In the genomic region with DNA sequence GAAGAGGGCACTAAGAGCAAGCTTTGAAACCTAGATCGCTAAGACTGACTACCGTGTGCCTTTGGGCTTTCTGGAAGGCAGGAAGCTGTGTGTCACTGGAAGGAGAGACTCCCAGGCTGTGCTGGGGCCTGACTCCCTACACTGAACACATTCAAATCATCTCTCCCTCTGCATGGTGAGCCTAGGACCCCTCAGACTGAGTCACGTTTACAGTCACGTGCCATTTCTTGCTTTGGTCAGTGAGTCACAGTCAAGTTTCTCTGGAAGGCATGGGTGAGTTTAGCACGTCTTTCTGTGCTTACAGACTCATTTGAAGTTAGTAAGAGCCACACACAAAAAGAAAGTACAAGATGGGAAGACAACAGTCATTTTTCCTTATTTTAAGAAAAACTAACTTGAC, we compare ENCODE assay signal across 21 mouse cellular contexts. TPM values are rescaled to one million over a fixed set of nuclear protein-coding genes. Genes with fewer than 3 reads are reported as not detected.
A peak's percentile ranks its signal among the peaks of the same experiment; 100 is the strongest.
DNase-seq lines count a peak whose midpoint lies in the region; ATAC-seq and TF ChIP-seq lines count a peak whose summit lies in the region.
"Had no signal": no experiment of that assay in that cellular context is flagged by ENCODE, and none has a peak within 500 bp of the region (broad histone marks: within the 10 kb centered on the region; RNA-seq: fewer than 3 reads in every experiment).

No protein-coding gene starts in this region.

- no peak overlapping the region for H3K4me2 ChIP-seq in heart, embryonic 11.5 days
- no peak overlapping the region for H3K4me2 ChIP-seq in CH12.LX (ENCODE audit: insufficient read depth, low read depth, poor library complexity, severe bottlenecking)
- H3K4me2 ChIP-seq in myocyte (ENCODE audit: low read depth) = no peak overlapping the region
- H3K4me2 ChIP-seq: hindbrain, embryonic 12.5 days; hindbrain, embryonic 15.5 days had no signal

- dilution Hi-C loops in CH12.LX (cut with MboI; ENCODE audit: extremely low pct_ligation_motif_present, extremely low pct_unique_long_range_greater_than_20kb, low sequenced_read_pairs) = no loop called here

- no peak for TF ChIP-seq RAD21 in CH12.LX (IDR thresholded peaks at IDR 0.05; ENCODE audit: low read depth, low read length)

- no peak for ATAC-seq in heart, embryonic 11.5 days (replicated peaks; ENCODE audit: insufficient number of reproducible peaks, low FRiP score, low TSS enrichment)
- ATAC-seq: activated CD4-positive, CD25-positive, alpha-beta regulatory T cell, adult 4 months; forebrain, embryonic 14.5 days; forebrain, postnatal 0 days; intestine, postnatal 0 days had no signal

- no peak for TF ChIP-seq POLR2A in CH12.LX (IDR thresholded peaks at IDR 0.05; ENCODE audit: low read depth, low read length)
- no peak for TF ChIP-seq POLR2A in myocyte (IDR thresholded peaks at IDR 0.05; ENCODE audit: insufficient read length, low read depth)

- no peak for TF ChIP-seq EP300 in CH12.LX (IDR thresholded peaks at IDR 0.05; ENCODE audit: low read length)

- DNase-seq in heart, adult 11 months = peak; percentile 62
- DNase-seq in CH12.LX (ENCODE audit: extremely low read depth) = no peak
- no peak for DNase-seq in gastrocnemius, adult 18-20 months (ENCODE audit: low spot score)
- no peak for DNase-seq in left cerebral cortex, adult 8-10 months (ENCODE audit: low spot score in 2 of 2)
- DNase-seq: adrenal gland, adult 8-10 months; adrenal gland, postnatal 25 days; cerebellum, adult 11-12 months; cerebellum, adult 8-10 months; cerebellum, postnatal 10 days; cerebellum, postnatal 36 days; forebrain, postnatal 0 days; gastrocnemius, postnatal 25 days; heart, adult 2 months had no signal

- no peak overlapping the region for H3ac ChIP-seq in myocyte (ENCODE audit: control insufficient read depth, insufficient read length)

- no peak overlapping the region for H3K9ac ChIP-seq in heart, embryonic 11.5 days (ENCODE audit: low read depth, low read length)
- no peak overlapping the region for H3K9ac ChIP-seq in CH12.LX (ENCODE audit: insufficient read depth, low read depth)
- H3K9ac ChIP-seq: forebrain, postnatal 0 days; hindbrain, embryonic 12.5 days; hindbrain, embryonic 15.5 days had no signal

- H3K27me3 ChIP-seq in heart, embryonic 11.5 days (ENCODE audit: control insufficient read depth, insufficient read depth, low read length) = no peaks in the 10 kb centered on the region
- H3K27me3 ChIP-seq in CH12.LX (replicated peaks) (no peaks in the 10 kb centered on the region), myocyte (ENCODE audit: control insufficient read depth, insufficient read depth, insufficient read length) (no peaks in the 10 kb centered on the region)
- H3K27me3 ChIP-seq: hindbrain, embryonic 12.5 days; hindbrain, embryonic 15.5 days had no signal

- 69% methylated on average over 5 of the region's 5 CpGs for WGBS in heart, embryonic 11.5 days (ENCODE audit: insufficient replicate concordance)

- no peaks in the 10 kb centered on the region for H3K79me2 ChIP-seq in CH12.LX (replicated peaks; ENCODE audit: control insufficient read depth, extremely low read depth, insufficient read depth, poor library complexity, severe bottlenecking)
- no peaks in the 10 kb centered on the region for H3K79me2 ChIP-seq in myocyte (ENCODE audit: control insufficient read depth, insufficient read depth)

- H3K36me3 ChIP-seq in heart, embryonic 11.5 days (ENCODE audit: control insufficient read depth, insufficient read depth, low read length) = peaks cover under 1% of the 10 kb centered on the region; the same call in 1 of the 2 replicates
- H3K36me3 ChIP-seq in CH12.LX (replicated peaks in 1 of 2; ENCODE audit: control insufficient read depth in 1 of 2, insufficient read depth in 1 of 2, low read length in 1 of 2) (peaks cover under 1 to 15% of the 10 kb centered on the region in 2 experiments), myocyte (ENCODE audit: control insufficient read depth, insufficient read depth) (no peaks in the 10 kb centered on the region)
- H3K36me3 ChIP-seq: heart, embryonic 10.5 days had no signal

- no peaks in the 10 kb centered on the region for H3K9me3 ChIP-seq in heart, embryonic 11.5 days (replicated peaks; ENCODE audit: control insufficient read depth, low read length)
- H3K9me3 ChIP-seq in CH12.LX (replicated peaks; ENCODE audit: low read length) = no peaks in the 10 kb centered on the region
- H3K9me3 ChIP-seq: heart, embryonic 10.5 days; hindbrain, embryonic 12.5 days; hindbrain, embryonic 15.5 days had no signal

- H3K4me3 ChIP-seq in heart, embryonic 11.5 days (ENCODE audit: low read depth, low read length) = no peak overlapping the region
- H3K4me3 ChIP-seq in CH12.LX (replicated peaks in 1 of 3; ENCODE audit: low read depth in 2 of 3, low read length in 2 of 3, poor library complexity in 1 of 3) = no peak overlapping the region
- H3K4me3 ChIP-seq in myocyte = no peak overlapping the region
- H3K4me3 ChIP-seq: heart, adult 2 months; heart, embryonic 10.5 days; hindbrain, embryonic 12.5 days; hindbrain, embryonic 15.5 days had no signal

- in situ Hi-C loops in CH12.LX (cut with MboI; ENCODE audit: low pct_ligation_motif_present, low pct_unique_long_range_greater_than_20kb, low sequenced_read_pairs) = no loop called here

- H3K27ac ChIP-seq in heart, embryonic 11.5 days (ENCODE audit: low read depth, low read length) = no peak overlapping the region
- no peak overlapping the region for H3K27ac ChIP-seq in CH12.LX (ENCODE audit: insufficient read depth, low read depth)
- H3K27ac ChIP-seq: heart, adult 2 months; heart, embryonic 10.5 days; hindbrain, embryonic 12.5 days; hindbrain, embryonic 15.5 days had no signal

- no peaks in the 10 kb centered on the region for H3K4me1 ChIP-seq in heart, embryonic 11.5 days (ENCODE audit: control insufficient read depth, insufficient read depth, low read length)
- H3K4me1 ChIP-seq in CH12.LX (ENCODE audit: control insufficient read depth in 1 of 2, insufficient read depth in 2 of 2) = no peaks in the 10 kb centered on the region
- H3K4me1 ChIP-seq: heart, embryonic 10.5 days; hindbrain, embryonic 12.5 days; hindbrain, embryonic 15.5 days had no signal

- TF ChIP-seq CTCF in CH12.LX (conservative IDR thresholded peaks at IDR 0.05 in 1 of 2, IDR thresholded peaks at IDR 0.05 in 1 of 2; ENCODE audit: low read depth in 2 of 2, low read length in 2 of 2) = no peak

TF ChIP-seq in CH12.LX, 34 proteins besides CTCF, POLR2A, EP300 and RAD21:
- TF ChIP-seq TCF12 (IDR thresholded peaks at IDR 0.05; ENCODE audit: low read depth, low read length) (no peak), MAX (IDR thresholded peaks at IDR 0.05; ENCODE audit: low read length) (peak; percentile 52; the same call in 1 of the 2 replicates), BHLHE40 (IDR thresholded peaks at IDR 0.05; ENCODE audit: low read depth, low read length) (peak; percentile 95), MAFK (IDR thresholded peaks at IDR 0.05; ENCODE audit: insufficient replicate concordance, low read length) (0 out of 2 replicates have a peak, but pooled peaks have one; percentile 10)

TF ChIP-seq in myocyte, 11 proteins besides CTCF, POLR2A, EP300 and RAD21:
- TF ChIP-seq USF1 (IDR thresholded peaks at IDR 0.05; ENCODE audit: low read depth) (peak; percentile 55), TCF3 (IDR thresholded peaks at IDR 0.05; ENCODE audit: insufficient read length, low read depth) (no peak)

RNA-seq across cellular contexts. Expression of a gene that starts 46.1 kb away (rescaled TPM):
- 31.2 and 39.4 TPM in 2 replicates for polyA plus RNA-seq in heart, embryonic 11.5 days (2014; fragmentation: Nextera tagmentation; extraction: Ambion mirVana)
- 43.5 and 52.4 TPM in 2 replicates for total RNA-seq in CH12.LX (2012; rRNA removed)
- 59.9 and 62.0 TPM in 2 replicates for total RNA-seq in CH12.LX (2014; rRNA removed)
- polyA plus RNA-seq in CH12.LX (2012; ENCODE audit: insufficient read length, low read depth) = 87.1 and 93.9 TPM in 2 replicates
- 16.2 TPM for polyA plus RNA-seq in myocyte (2012; fragmentation: generic; extraction: Trizol)
- 1 to 10 TPM; 3.9 to 4.6 TPM for total RNA-seq in gastrocnemius, adult 18-20 months (2021)
- 10 to 100 TPM; 18.0 to 19.6 (median 18.8) TPM for total RNA-seq in left cerebral cortex, adult 8-10 months (2022)
